Mouse (Mus musculus) lung, embryonic 15.5 days (tissue): ENCODE data around the gene Gspt1. TPM values are rescaled to one million over a fixed set of nuclear protein-coding genes. Genes with fewer than 3 reads are reported as not detected.

Source experiments
- ATAC-seq: fragments of 200-750 bp; cut with Nextera tagmentation; 2 replicates; pipeline ENCODE4 v1.8.0; 2017; ENCODE audit warnings: moderate number of reproducible peaks, borderline replicate concordance; ENCODE audit not compliant: low FRiP score, low TSS enrichment; ENCODE audit errors: extremely low read depth
- H3K27ac ChIP-seq: fragments of 300-500 bp; sonication (generic); 2 replicates; pipeline ENCODE4 v1.5.1; 2015; ENCODE audit warnings: moderate library complexity, mild to moderate bottlenecking, inconsistent platforms
- H3K27me3 ChIP-seq: fragments of 300-500 bp; sonication (generic); 2 replicates; pipeline ENCODE4 v1.6.1; 2015; ENCODE audit warnings: inconsistent platforms
- H3K36me3 ChIP-seq: fragments of 300-500 bp; sonication (generic); 2 replicates; pipeline ENCODE4 v1.6.1; 2015; ENCODE audit warnings: inconsistent platforms
- H3K4me1 ChIP-seq: fragments of 300-500 bp; sonication (generic); 2 replicates; pipeline ENCODE4 v1.6.1; 2015; ENCODE audit warnings: inconsistent platforms
- H3K4me2 ChIP-seq: fragments of 300-500 bp; sonication (generic); 2 replicates; pipeline ENCODE4 v1.6.1; 2015; ENCODE audit warnings: inconsistent platforms, mild to moderate bottlenecking, moderate library complexity
- H3K4me3 ChIP-seq: fragments of 300-500 bp; sonication (generic); 2 replicates; pipeline ENCODE4 v1.5.1; 2015; ENCODE audit warnings: mild to moderate bottlenecking, inconsistent platforms
- H3K9ac ChIP-seq: fragments of 300-500 bp; sonication (generic); 2 replicates; pipeline ENCODE4 v1.6.1; 2015; ENCODE audit warnings: inconsistent platforms
- H3K9me3 ChIP-seq: fragments of 300-500 bp; sonication (generic); 2 replicates; pipeline ENCODE4 v1.6.1; 2016; ENCODE audit warnings: inconsistent platforms
- WGBS: fragments of 180-500 bp; shearing (Covaris S2); methylation state at CpG from one replicate; pipeline ENCODE4 v1.1.7; 2015; 5-methylcytosine and 5-hydroxymethylcytosine counted together
- polyA plus RNA-seq: library from polyadenylated mRNA; unstranded; fragments of >200 nt; fragmentation: Nextera tagmentation; extraction: Ambion mirVana; gene quantifications from 2 replicates; pipeline ENCODE4 v1.2.1, GENCODE M21; 2015

Gene Gspt1
- polyA plus RNA-seq, 1 experiment from 2014 or later: 75.5 TPM

- H3K4me3 ChIP-seq: peak overlapping the region; percentile 94
- WGBS: 57% methylated on average over 6 of the region's 6 CpGs
- H3K27me3 ChIP-seq: no peaks in the 10 kb centered on the region
- peak overlapping the region; percentile 97; the same call in 1 of the 2 replicates for H3K9ac ChIP-seq
- H3K4me2 ChIP-seq: peak overlapping the region; percentile 92
- H3K4me1 ChIP-seq: peaks cover 28% of the 10 kb centered on the region
- H3K27ac ChIP-seq: no peak overlapping the region
- no peak for ATAC-seq
- no peaks in the 10 kb centered on the region for H3K9me3 ChIP-seq
- peaks cover 42% of the 10 kb centered on the region for H3K36me3 ChIP-seq
Observed at GRCm38 (mm10) chr16:11201740-11202394, 52.3 kb downstream of the Gspt1 start.

- Histone ChIP-seq H3K4me2 (no peak overlapping the region), H3K36me3 (peaks cover 54% of the 10 kb centered on the region), H3K4me1 (peaks cover 28% of the 10 kb centered on the region), H3K9ac (no peak overlapping the region), H3K9me3 (no peaks in the 10 kb centered on the region), H3K27ac (no peak overlapping the region), H3K4me3 (no peak overlapping the region), H3K27me3 (no peaks in the 10 kb centered on the region)
- ATAC-seq: no peak
- 82% methylated on average over 3 of the region's 3 CpGs for WGBS
Observed at GRCm38 (mm10) chr16:11200247-11200646, 53.9 kb downstream of the Gspt1 start.

- Histone ChIP-seq H3K9me3 (no peaks in the 10 kb centered on the region), H3K4me2 (no peak overlapping the region), H3K36me3 (peaks cover 72% of the 10 kb centered on the region), H3K4me1 (peaks cover 13% of the 10 kb centered on the region), H3K27ac (no peak overlapping the region), H3K9ac (no peak overlapping the region), H3K4me3 (no peak overlapping the region), H3K27me3 (no peaks in the 10 kb centered on the region)
- WGBS: 63% methylated on average over 2 of the region's 2 CpGs
- ATAC-seq: no peak
Observed at GRCm38 (mm10) chr16:11198467-11198866, 55.7 kb downstream of the Gspt1 start.

- H3K27me3 ChIP-seq: no peaks in the 10 kb centered on the region
- peaks cover 85% of the 10 kb centered on the region for H3K36me3 ChIP-seq
- H3K4me1 ChIP-seq: peaks cover 10% of the 10 kb centered on the region
- H3K9ac ChIP-seq: no peak overlapping the region
- no peak overlapping the region for H3K4me2 ChIP-seq
- H3K4me3 ChIP-seq: no peak overlapping the region
- no peak overlapping the region for H3K27ac ChIP-seq
- no peaks in the 10 kb centered on the region for H3K9me3 ChIP-seq
- no peak for ATAC-seq
- WGBS: 82% methylated on average over 4 of the region's 4 CpGs
Observed at GRCm38 (mm10) chr16:11197052-11197451, 57.1 kb downstream of the Gspt1 start.

- H3K4me2 ChIP-seq: no peak overlapping the region
- peaks cover 60% of the 10 kb centered on the region for H3K36me3 ChIP-seq
- H3K27ac ChIP-seq: no peak overlapping the region
- ATAC-seq: no peak
- 97% methylated on average over 2 of the region's 2 CpGs for WGBS
- H3K9me3 ChIP-seq: no peaks in the 10 kb centered on the region
- H3K27me3 ChIP-seq: no peaks in the 10 kb centered on the region
- H3K4me1 ChIP-seq: no peaks in the 10 kb centered on the region
- no peak overlapping the region for H3K4me3 ChIP-seq
- no peak overlapping the region for H3K9ac ChIP-seq
Observed at GRCm38 (mm10) chr16:11193231-11193630, 60.9 kb downstream of the Gspt1 start.

GRCm38 (mm10) chr16:11190150-11190549 lies 64.0 kb downstream of the Gspt1 start:
- 74% methylated on average over 7 of the region's 7 CpGs for WGBS
- H3K4me2 ChIP-seq: no peak overlapping the region

GRCm38 (mm10) chr16:11177404-11177803 lies 76.7 kb downstream of the Gspt1 start:
- Histone ChIP-seq H3K9ac (no peak overlapping the region), H3K4me1 (peaks cover 13% of the 10 kb centered on the region), H3K4me3 (no peak overlapping the region), H3K36me3 (0 out of 2 replicates have a peak, but pooled peaks cover 2% of the 10 kb centered on the region), H3K9me3 (no peaks in the 10 kb centered on the region), H3K27ac (no peak overlapping the region), H3K4me2 (no peak overlapping the region), H3K27me3 (no peaks in the 10 kb centered on the region)
- ATAC-seq: no peak
- 60% methylated on average over 2 of the region's 2 CpGs for WGBS

More at GRCm38 (mm10) chr16:11190150-11190549, 64.0 kb downstream of the Gspt1 start:
- Histone ChIP-seq H3K4me3 (no peak overlapping the region), H3K27me3 (no peaks in the 10 kb centered on the region), H3K36me3 (peaks cover 30% of the 10 kb centered on the region), H3K4me1 (no peaks in the 10 kb centered on the region), H3K9ac (no peak overlapping the region), H3K27ac (no peak overlapping the region), H3K9me3 (no peaks in the 10 kb centered on the region)
- ATAC-seq: no peak

GRCm38 (mm10) chr16:11176884-11177244 lies 77.3 kb downstream of the Gspt1 start:
- WGBS: 6% methylated on average over 4 of the region's 4 CpGs
- Histone ChIP-seq H3K4me2 (peak overlapping the region; percentile 64), H3K4me1 (peaks cover 13% of the 10 kb centered on the region), H3K27me3 (no peaks in the 10 kb centered on the region), H3K36me3 (0 out of 2 replicates have a peak, but pooled peaks cover 2% of the 10 kb centered on the region), H3K4me3 (peak overlapping the region; percentile 83), H3K9me3 (no peaks in the 10 kb centered on the region), H3K27ac (peak overlapping the region; percentile 79; the same call in 1 of the 2 replicates), H3K9ac (peak overlapping the region; percentile 86)
- no peak for ATAC-seq

GRCm38 (mm10) chr16:11176208-11176883 lies 77.8 kb downstream of the Gspt1 start, which contains the start of gene Zc3h7a:
Zc3h7a (minus strand) TSS chr16:11176393.
- Histone ChIP-seq H3K9me3 (no peaks in the 10 kb centered on the region), H3K4me1 (peaks cover 13% of the 10 kb centered on the region), H3K27ac (peak within 1 kb of the TSS; percentile 79), H3K4me3 (peak within 1 kb of the TSS; percentile 83), H3K9ac (peak within 1 kb of the TSS; percentile 86), H3K4me2 (peak within 1 kb of the TSS; percentile 64), H3K36me3 (0 out of 2 replicates have a peak, but pooled peaks cover 2% of the 10 kb centered on the region), H3K27me3 (no peaks in the 10 kb centered on the region)
- ATAC-seq: peak; percentile 94
- under 1% methylated on average over 55 of the region's 57 CpGs for WGBS

- Histone ChIP-seq H3K9me3 (no peaks in the 10 kb centered on the region), H3K4me1 (peaks cover 13% of the 10 kb centered on the region), H3K27ac (peak overlapping the region; percentile 79), H3K36me3 (0 out of 2 replicates have a peak, but pooled peaks cover 2% of the 10 kb centered on the region), H3K9ac (peak overlapping the region; percentile 86), H3K27me3 (no peaks in the 10 kb centered on the region), H3K4me2 (peak overlapping the region; percentile 64), H3K4me3 (peak overlapping the region; percentile 83)
- ATAC-seq: peak; percentile 51; the same call in 1 of the 2 replicates
- WGBS: under 1% methylated on average over 72 of the region's 72 CpGs
Observed at GRCm38 (mm10) chr16:11175489-11176207, 78.5 kb downstream of the Gspt1 start.

- H3K4me2 ChIP-seq: peak overlapping the region; percentile 64
- peaks cover 13% of the 10 kb centered on the region for H3K4me1 ChIP-seq
- no peaks in the 10 kb centered on the region for H3K27me3 ChIP-seq
- H3K27ac ChIP-seq: peak overlapping the region; percentile 79
- H3K9me3 ChIP-seq: no peaks in the 10 kb centered on the region
- peak overlapping the region; percentile 86 for H3K9ac ChIP-seq
- 10% methylated on average over 9 of the region's 9 CpGs for WGBS
- ATAC-seq: no peak
- 0 out of 2 replicates have a peak, but pooled peaks cover 2% of the 10 kb centered on the region for H3K36me3 ChIP-seq
- H3K4me3 ChIP-seq: peak overlapping the region; percentile 83
Observed at GRCm38 (mm10) chr16:11175100-11175488, 79.0 kb downstream of the Gspt1 start.
